Mouse (Mus musculus): ENCODE measurements around the gene Tmbim4.

DNA sequence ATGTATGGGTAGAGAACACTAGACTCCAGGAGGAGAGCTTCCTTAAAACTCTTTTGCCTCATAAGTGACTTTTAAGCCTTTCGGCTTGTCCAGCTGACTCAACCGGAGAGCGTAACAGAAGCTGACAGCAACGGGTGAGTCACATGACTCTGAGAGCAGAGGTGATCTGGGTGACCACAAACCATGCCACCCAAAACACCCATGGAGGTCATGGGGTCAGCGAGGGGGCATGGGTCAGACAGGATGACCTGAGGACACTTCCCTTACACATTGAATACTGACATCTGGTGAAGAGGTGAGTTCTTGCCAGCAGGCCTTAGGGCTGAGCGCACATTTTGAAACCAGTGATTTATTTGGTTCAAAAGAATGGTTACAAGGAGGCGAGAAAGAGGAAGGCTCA, 49.7 kb upstream of the Tmbim4 start:
- TF ChIP-seq CTCF (IDR thresholded peaks at IDR 0.05; ENCODE audit: low read depth, low read length) (no peak), GATA1 (IDR thresholded peaks at IDR 0.05; ENCODE audit: borderline replicate concordance, low read length) (no peak), GATA2 (IDR thresholded peaks at IDR 0.05; ENCODE audit: borderline replicate concordance, low read depth, low read length) (no peak)

Data from G1E (cell line).